Mouse (Mus musculus) neutrophil, adult 5-6 weeks (primary cell): ENCODE results near the gene Ppp1r9b. TPM values are rescaled to one million over a fixed set of nuclear protein-coding genes. Genes with fewer than 3 reads are reported as not detected.
A peak's percentile ranks its signal among the peaks of the same experiment; 100 is the strongest.

Source experiments
- ATAC-seq: fragments of 151-379, 151-347 bp; 2 replicates; pipeline ENCODE4 v1.8.0; 2017; ENCODE audit warnings: mild to moderate bottlenecking, moderate TSS enrichment; ENCODE audit not compliant: insufficient number of reproducible peaks, poor library complexity, low FRiP score, severe bottlenecking; ENCODE audit errors: extremely low read depth
- total RNA-seq: library from RNA; stranded (forward); fragments of 200-1000 nt; gene quantifications from 2 replicates; pipeline ENCODE4 v1.2.3, GENCODE M21; 2017

Ppp1r9b gene
- total RNA-seq, 1 experiment from 2014 or later: 120 TPM

DNA sequence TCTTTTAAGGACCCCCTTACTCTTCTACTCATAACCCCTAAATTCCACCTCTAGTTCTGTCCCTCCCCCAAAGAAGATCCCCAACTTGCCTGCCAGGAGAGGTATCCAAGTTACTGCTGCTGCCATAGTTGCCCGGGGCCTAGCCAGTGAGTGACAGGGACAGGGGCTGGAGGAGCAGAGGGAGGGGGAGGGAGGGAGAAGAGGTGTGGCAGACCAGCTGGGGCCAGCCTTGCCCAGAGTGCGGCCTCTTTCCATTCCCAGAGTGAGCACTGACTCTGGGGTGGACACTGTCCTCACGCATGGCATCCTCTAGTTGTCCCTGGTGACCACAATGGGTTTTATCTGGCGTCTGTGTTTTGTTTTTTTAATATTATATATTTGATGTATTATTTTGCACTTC is 17.5 kb upstream of the Ppp1r9b start:
- no peak for ATAC-seq

DNA sequence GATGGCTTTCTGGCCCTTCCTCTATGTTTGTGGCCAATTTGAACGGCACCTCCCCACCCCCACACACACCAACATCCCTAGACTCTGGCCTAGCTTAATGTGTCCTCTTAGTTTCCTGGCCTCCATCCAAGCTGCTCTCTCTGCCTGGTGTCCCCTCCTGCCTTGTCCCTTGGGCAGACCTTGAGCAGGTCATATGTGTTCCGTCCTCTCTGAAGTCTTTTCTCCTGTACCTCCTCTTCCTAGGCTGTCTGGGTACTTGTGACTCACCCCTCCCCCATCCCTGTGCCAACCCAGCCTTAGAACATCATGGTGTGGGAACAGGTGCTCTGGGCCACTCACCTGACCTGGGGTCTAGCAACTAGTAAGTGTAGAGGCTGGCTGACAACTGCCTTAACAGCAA is 15.9 kb upstream of the Ppp1r9b start:
- ATAC-seq: no peak

DNA sequence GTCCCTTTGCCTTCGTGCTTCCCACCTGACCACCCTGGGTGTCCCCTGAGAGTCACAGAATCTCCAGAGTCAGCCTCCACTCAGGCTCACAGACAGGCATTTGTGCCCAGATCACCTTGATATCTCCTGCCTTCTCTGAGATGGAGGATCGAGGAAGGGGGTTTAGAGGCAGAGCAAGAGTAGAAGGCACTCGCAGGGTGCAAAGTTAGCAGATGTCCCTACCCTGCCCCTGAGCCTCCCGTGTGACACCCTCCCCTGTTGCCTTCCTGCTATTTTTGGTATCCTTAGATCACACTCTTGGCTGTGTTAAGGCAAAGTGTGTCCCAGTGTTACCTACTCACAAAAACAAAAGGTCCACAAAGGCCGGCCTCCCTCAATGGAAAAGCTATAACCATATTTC is 14.6 kb upstream of the Ppp1r9b start, which contains the start of gene Sgca:
Sgca (minus strand) TSS at position 129 of the 400 bp plus-strand sequence.
- no peak for ATAC-seq

DNA sequence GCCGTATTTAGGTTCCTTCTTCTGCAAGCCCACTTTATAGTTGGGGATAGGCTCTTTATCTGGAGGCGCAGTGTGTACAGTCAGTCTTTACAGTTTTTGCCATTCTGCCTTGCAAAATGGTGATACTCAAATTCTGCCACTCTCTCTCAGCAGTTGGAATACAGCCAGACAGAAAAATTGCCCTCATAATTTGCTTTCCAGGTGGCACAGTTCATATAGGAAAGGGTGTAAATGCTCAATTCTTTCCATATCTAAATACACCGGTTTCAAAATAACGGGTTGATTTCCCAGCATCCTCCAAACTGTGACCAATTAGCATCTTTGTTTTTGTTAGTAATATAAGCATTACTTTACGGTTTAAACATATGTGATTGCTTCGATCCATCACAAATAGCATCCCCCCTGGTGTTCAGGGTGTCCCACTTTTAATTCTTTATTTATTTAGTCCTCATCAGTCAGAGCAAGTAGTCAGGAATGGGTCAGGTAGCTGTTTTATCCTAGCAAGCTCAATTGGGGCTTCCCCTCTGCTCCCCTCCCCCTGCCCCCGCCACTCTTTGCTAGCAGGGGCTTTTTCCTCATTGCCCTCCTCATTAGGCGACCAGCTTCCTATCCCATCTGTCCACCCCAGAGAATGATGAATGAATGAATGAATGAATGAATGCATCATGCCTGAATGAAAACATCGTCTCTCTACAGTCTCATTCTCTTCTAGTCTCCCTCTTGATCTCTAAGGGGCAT is 12.5 kb upstream of the Ppp1r9b start:
- ATAC-seq: no peak

GRCm38 (mm10) chr11:94978947-94979346 is 11.9 kb upstream of the Ppp1r9b start:
- ATAC-seq: peak; percentile 96

DNA sequence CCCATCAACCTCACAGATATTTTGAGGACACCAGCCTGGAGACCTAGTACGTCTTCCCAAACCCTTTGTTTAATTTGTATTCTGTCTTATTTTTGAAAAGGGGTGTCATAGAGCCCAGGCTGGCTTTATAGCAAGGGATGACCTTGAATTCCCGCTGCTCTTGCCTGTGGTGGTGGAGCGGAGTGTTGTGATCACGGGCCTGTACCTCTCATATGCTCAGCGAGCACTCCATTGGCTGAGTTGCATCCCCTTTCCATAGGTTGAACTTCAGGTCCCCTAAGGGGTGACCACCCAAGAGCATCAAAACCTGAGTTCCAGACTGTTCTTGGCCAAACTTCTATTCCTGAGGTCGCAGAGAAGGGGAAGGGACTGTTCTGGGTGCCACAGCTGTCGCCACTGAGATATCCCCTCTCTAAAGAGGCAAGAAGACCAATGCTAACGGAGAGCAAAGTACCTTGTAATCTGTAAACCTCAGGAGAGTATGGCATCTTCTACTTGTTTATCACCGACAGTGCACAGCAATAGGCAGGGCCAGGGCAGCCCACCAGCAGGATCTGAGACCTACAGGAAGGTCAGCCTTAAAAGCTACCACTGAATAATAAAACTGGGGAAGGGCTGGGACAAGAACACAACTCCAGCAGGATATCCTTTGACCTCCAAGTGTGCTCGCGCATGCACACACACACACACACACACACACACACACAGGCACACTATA is 11.2 kb upstream of the Ppp1r9b start:
- ATAC-seq: no peak

DNA sequence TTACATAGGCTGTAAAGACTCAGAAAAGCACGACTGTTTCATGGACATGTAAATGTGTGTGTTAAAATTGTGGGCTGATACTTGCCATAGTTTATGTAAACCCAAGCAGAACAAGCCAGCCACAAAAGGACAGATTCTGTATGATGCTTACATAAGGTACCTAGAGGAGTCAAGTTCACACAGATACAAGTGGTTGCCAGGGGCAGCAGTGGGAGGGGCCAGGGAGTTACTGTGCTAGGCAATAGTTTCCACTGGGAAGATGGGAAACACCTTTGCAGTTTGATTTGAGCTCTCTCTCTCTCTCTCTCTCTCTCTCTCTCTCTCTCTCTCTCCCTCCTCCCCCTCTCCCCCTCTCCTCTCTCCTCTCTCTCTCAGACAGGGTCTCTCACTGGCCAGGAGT is 5.7 kb upstream of the Ppp1r9b start:
- no peak for ATAC-seq

GRCm38 (mm10) chr11:94985822-94986221 is 5.0 kb upstream of the Ppp1r9b start:
- no peak for ATAC-seq

GRCm38 (mm10) chr11:94986435-94986834 is 4.4 kb upstream of the Ppp1r9b start:
- no peak for ATAC-seq

GRCm38 (mm10) chr11:94987341-94987740 is 3.5 kb upstream of the Ppp1r9b start:
- ATAC-seq: no peak

DNA sequence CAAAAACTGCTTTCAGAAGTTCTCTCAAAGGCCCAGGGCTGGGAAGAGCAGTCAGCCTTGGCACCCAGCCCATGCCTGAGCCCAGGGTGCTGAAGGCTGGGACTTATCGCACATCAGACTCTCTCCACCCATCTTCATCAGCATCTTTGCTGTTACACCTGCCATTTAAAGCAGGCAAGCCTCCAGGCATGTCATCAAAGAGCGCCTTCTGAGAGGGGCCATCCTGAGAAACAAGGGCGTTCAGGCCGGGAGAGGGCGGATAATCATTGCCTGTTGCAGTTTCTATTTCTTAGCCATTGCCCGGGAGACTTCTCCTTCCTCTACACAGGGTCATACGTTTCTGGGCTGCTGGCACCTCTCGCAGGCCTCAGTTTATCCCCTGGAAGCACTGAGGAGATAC is 3.0 kb upstream of the Ppp1r9b start:
- ATAC-seq: no peak

DNA sequence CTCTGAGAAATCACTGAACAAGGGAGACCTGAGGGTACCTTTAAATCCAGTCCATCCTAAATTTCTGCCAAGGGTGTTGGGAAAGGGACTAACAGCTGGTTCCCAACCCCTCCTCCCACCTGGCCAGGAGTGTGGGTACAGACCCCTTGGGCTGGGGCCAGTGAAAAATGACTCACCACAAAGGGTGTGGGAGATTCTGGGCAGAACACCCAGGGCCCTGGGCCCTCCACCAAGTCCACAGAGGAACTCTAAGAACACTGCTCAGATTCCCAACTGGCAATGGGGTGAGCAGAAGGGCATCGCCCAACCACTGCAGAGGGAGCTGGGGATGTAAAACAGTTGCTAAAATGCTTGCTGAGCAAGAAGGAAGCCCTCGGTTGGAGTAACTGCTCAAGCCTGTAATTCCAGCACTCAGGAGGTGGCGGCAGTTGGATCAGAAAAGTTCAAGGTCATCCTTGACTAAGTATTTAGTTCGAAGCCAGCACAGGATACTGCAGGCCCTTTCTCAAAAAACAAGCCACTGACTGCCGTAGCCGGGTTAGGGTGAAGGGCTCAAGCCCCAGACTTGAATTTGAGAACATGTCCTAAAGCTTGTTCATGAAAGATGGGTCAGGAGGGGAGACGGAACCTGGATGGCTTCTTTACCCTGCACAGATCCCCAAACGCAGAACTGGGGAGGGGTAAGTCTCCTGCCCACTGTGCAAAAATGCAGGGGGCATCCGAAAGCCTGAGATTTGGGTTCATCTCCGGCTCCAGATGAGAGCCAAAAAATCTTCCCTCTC is 1.9 kb upstream of the Ppp1r9b start:
- ATAC-seq: no peak

- ATAC-seq: peak; percentile 57
These were observed 1.2 kb upstream of the Ppp1r9b start for GRCm38 (mm10) chr11:94989562-94990017.

DNA sequence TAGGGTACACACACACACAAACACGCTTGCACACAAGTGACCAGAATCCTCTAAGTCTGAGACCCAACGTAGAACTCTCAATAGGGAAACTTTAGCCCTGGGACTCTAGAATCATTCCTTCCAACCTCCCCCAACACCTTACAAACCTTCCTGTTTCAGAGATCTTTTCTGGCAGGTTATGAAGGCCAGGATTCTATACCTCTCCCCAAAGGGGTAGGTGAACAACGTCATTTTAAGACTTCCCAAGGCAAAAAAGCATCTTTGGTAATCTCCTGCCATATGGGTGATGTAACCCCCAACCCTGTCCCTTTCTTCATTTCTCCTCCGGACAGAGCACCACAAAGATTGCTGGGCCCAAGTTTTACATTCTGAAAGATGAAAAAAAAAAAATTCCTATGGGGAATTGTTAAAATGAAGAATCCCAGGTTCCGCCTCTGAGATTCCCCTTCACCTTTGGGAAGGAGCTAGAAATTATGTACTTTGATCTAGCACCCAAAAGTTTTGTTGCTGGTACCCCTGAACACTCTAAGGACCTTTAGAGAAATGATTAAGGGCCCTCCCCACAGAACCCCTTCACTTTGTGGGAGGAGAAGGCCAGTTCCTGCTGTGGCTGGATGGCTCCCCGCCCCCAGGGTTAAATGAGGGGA is 610 bp upstream of the Ppp1r9b start:
- ATAC-seq: no peak

DNA sequence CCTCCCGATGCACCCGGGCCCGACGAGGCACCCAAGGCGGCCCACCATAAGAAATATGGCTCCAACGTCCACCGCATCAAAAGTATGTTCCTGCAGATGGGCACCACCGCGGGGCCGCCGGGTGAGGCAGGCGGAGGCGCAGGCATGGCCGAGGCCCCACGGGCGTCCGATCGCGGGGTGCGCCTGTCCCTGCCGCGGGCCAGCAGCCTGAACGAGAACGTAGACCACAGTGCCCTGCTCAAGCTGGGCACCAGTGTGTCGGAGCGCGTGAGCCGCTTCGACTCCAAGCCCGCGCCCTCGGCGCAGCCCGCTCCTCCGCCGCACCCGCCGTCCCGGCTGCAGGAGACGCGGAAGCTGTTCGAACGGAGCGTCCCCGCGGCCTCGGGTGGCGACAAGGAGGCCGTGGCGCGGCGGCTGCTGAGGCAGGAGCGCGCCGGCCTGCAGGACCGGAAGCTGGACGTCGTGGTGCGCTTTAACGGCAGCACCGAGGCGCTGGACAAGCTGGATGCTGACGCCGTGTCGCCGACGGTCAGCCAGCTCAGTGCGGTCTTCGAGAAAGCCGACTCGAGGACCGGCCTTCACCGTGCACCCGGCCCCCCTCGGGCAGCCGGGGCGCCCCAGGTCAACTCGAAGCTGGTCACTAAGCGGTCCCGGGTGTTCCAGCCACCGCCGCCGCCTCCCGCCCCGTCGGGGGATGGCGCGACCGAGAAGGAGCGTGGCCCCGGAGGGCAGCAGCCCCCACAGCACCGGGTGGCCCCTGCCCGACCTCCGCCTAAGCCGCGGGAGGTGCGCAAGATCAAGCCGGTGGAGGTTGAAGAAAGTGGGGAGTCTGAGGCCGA is 1.0 kb downstream of the Ppp1r9b start:
- ATAC-seq: no peak

DNA sequence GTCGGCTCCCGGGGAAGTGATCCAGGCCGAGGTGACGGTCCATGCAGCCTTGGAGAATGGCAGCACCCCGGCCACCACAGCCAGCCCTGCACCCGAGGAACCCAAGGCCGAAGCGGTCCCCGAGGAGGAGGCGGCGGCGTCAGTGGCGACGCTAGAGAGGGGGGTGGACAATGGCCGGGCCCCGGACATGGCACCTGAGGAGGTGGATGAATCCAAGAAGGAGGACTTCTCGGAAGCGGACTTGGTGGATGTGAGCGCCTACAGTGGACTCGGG is 1.6 kb downstream of the Ppp1r9b start:
- no peak for ATAC-seq

GRCm38 (mm10) chr11:94992754-94993606 is 2.1 kb downstream of the Ppp1r9b start:
- 0 out of 2 replicates have a peak, but pooled peaks have one; percentile 7 for ATAC-seq
